In genomic region chr12:54984701-54985256, GRCm38 (mm10) we compare ENCODE assay signal across 8 mouse cellular contexts. TPM values are rescaled to one million over a fixed set of nuclear protein-coding genes. Genes with fewer than 3 reads are reported as not detected.
DNase-seq lines count a peak whose midpoint lies in the region; ATAC-seq and TF ChIP-seq lines count a peak whose summit lies in the region.

No protein-coding gene starts in this region.

- 0 out of 2 replicates have a peak, but pooled peaks have one; percentile 12 for TF ChIP-seq CTCF in liver, adult 2 months (IDR thresholded peaks at IDR 0.05; ENCODE audit: low read depth, low read length)
- no peak for TF ChIP-seq CTCF in midbrain, postnatal 0 days (IDR thresholded peaks at IDR 0.05)

- H3K4me3 ChIP-seq in intestine, embryonic 15.5 days (replicated peaks), result peak overlapping the region; percentile 92
- H3K4me3 ChIP-seq in liver, adult 2 months (ENCODE audit: insufficient read depth, low read depth, low read length), result peak overlapping the region; percentile 90
- peak overlapping the region; percentile 87 for H3K4me3 ChIP-seq in midbrain, postnatal 0 days (ENCODE audit: low read depth, low read length)

- H3K4me2 ChIP-seq in intestine, embryonic 15.5 days (replicated peaks), result peak overlapping the region; percentile 73
- peak overlapping the region; percentile 94 for H3K4me2 ChIP-seq in midbrain, postnatal 0 days (ENCODE audit: low read depth, low read length, poor library complexity, severe bottlenecking)

- no peaks in the 10 kb centered on the region for H3K9me3 ChIP-seq in intestine, embryonic 15.5 days
- H3K9me3 ChIP-seq in midbrain, postnatal 0 days (ENCODE audit: low read length), result no peaks in the 10 kb centered on the region

- peak; percentile 84 for ATAC-seq in intestine, embryonic 15.5 days
- peak; percentile 81 for ATAC-seq in midbrain, postnatal 0 days (ENCODE audit: low FRiP score)

- H3K36me3 ChIP-seq in intestine, embryonic 15.5 days, result no peaks in the 10 kb centered on the region
- H3K36me3 ChIP-seq in liver, adult 2 months (ENCODE audit: control insufficient read depth, insufficient read depth, low read length), result no peaks in the 10 kb centered on the region
- H3K36me3 ChIP-seq in midbrain, postnatal 0 days (ENCODE audit: insufficient read depth, low read length), result no peaks in the 10 kb centered on the region

- under 1% methylated on average over 41 of the region's 42 CpGs for WGBS in intestine, embryonic 15.5 days
- WGBS in liver, adult 2 months, result 2% methylated on average over 41 of the region's 42 CpGs
- WGBS in midbrain, postnatal 0 days, result under 1% methylated on average over 42 of the region's 42 CpGs

- H3K27me3 ChIP-seq in intestine, embryonic 15.5 days (replicated peaks), result no peaks in the 10 kb centered on the region
- H3K27me3 ChIP-seq in liver, adult 2 months (ENCODE audit: control insufficient read depth, insufficient read depth, low read length), result no peaks in the 10 kb centered on the region
- no peaks in the 10 kb centered on the region for H3K27me3 ChIP-seq in midbrain, postnatal 0 days (ENCODE audit: insufficient read depth, low read length)

- intact Hi-C loops in gastrocnemius, postnatal 36 days (cut with DNase I), result loop anchor here (10.0 kb wide), 1 partner anchor 160 kb away; no protein-coding TSS in a partner anchor

- no peaks in the 10 kb centered on the region for H3K4me1 ChIP-seq in intestine, embryonic 15.5 days (replicated peaks)
- H3K4me1 ChIP-seq in liver, adult 2 months (ENCODE audit: control insufficient read depth, insufficient read depth, low read length), result peaks cover 4% of the 10 kb centered on the region
- H3K4me1 ChIP-seq in midbrain, postnatal 0 days (ENCODE audit: insufficient read depth, low read length), result no peaks in the 10 kb centered on the region; the same call in none of the 2 replicates

- H3K27ac ChIP-seq in intestine, embryonic 15.5 days, result peak overlapping the region; percentile 94
- H3K27ac ChIP-seq in liver, adult 2 months (replicated peaks; ENCODE audit: insufficient read depth, low read depth, low read length), result peak overlapping the region; percentile 67
- H3K27ac ChIP-seq in midbrain, postnatal 0 days (ENCODE audit: low read depth, low read length), result peak overlapping the region; percentile 27

- peaks cover 11% of the 10 kb centered on the region; the same call in 1 of the 2 replicates for H3K79me2 ChIP-seq in liver, adult 2 months (ENCODE audit: control insufficient read depth, insufficient read depth, low read length)

- peak; percentile 55 to 60 for DNase-seq in urinary bladder, adult 18-20 months (ENCODE audit: low spot score in 2 of 2)
- no peak for DNase-seq in urinary bladder, postnatal 25 days (ENCODE audit: low spot score)
- peak; percentile 73 for DNase-seq in embryo, embryonic 10 days (ENCODE audit: low spot score)
- DNase-seq in gastrocnemius, postnatal 36 days, result peak; percentile 46 to 56
- DNase-seq in liver, adult 2 months (ENCODE audit: extremely low read depth, low read depth, low spot score), result peak; percentile 64
- DNase-seq in midbrain, postnatal 0 days (ENCODE audit: low spot score), result peak; percentile 57
- DNase-seq in spleen, postnatal 36 days (ENCODE audit: low spot score in 2 of 2), result peak; percentile 82 to 85

- H3K9ac ChIP-seq in intestine, embryonic 15.5 days, result peak overlapping the region; percentile 89
- H3K9ac ChIP-seq in liver, adult 2 months (ENCODE audit: low read depth, low read length), result peak overlapping the region; percentile 89
- H3K9ac ChIP-seq in midbrain, postnatal 0 days (replicated peaks; ENCODE audit: low read length, poor library complexity, severe bottlenecking), result peak overlapping the region; percentile 65

- TF ChIP-seq POLR2A in liver, adult 2 months (IDR thresholded peaks at IDR 0.05; ENCODE audit: extremely low read depth, insufficient read depth, low read length), result 0 out of 2 replicates have a peak, but pooled peaks have one; percentile 41

RNA-seq across cellular contexts. Expression of gene Gm20403, which starts 1.6 kb away (rescaled TPM):
- total RNA-seq in gastrocnemius, postnatal 36 days (2021), result not detected
- polyA plus RNA-seq in intestine, embryonic 15.5 days (2015; fragmentation: Nextera tagmentation; extraction: Ambion mirVana), result not detected in 2 replicates
- total RNA-seq in liver, adult 2 months (2014; rRNA removed), result not detected in 2 replicates
- not detected in 2 replicates for polyA plus RNA-seq in liver, adult 2 months (2012; rRNA removed)
- not detected in 2 replicates for total RNA-seq in midbrain, postnatal 0 days (2014; rRNA removed)
- polyA plus RNA-seq in midbrain, postnatal 0 days (2015; fragmentation: Nextera tagmentation; extraction: Ambion mirVana), result not detected in 2 replicates

RNA-seq across cellular contexts. Expression of gene Baz1a, which starts 29.4 kb away (rescaled TPM):
- 1 to 10 TPM; 3.7 to 3.9 TPM for total RNA-seq in gastrocnemius, postnatal 36 days (2021)
- polyA plus RNA-seq in intestine, embryonic 15.5 days (2015; fragmentation: Nextera tagmentation; extraction: Ambion mirVana), result 21.3 and 29.1 TPM in 2 replicates
- total RNA-seq in liver, adult 2 months (2014; rRNA removed), result 5.2 and 6.8 TPM in 2 replicates
- 1.4 and 1.6 TPM in 2 replicates for polyA plus RNA-seq in liver, adult 2 months (2012; rRNA removed)
- total RNA-seq in midbrain, postnatal 0 days (2014; rRNA removed), result 2.1 and 4.4 TPM in 2 replicates
- 2.0 and 2.6 TPM in 2 replicates for polyA plus RNA-seq in midbrain, postnatal 0 days (2015; fragmentation: Nextera tagmentation; extraction: Ambion mirVana)

Comparison
In these comparisons a context has a peak if more than half of its experiments do, and no peak if none do; other contexts are left out.
1. H3K27ac ChIP-seq: peak in every context shown above with its lines; median percentile 94 in intestine, embryonic 15.5 days; 67 in liver, adult 2 months; 27 in midbrain, postnatal 0 days.